Comparison of ENCODE assay signal across 13 mouse cellular contexts in genomic region chr17:70966126-70966525, GRCm38 (mm10).
"Had no signal": no experiment of that assay in that cellular context is flagged by ENCODE, and none has a peak within 500 bp of the region (broad histone marks: within the 10 kb centered on the region; RNA-seq: fewer than 3 reads in every experiment).

No protein-coding gene starts in this region.

- DNase-seq: kidney, adult 2 months; kidney, postnatal 14 days; liver, embryonic 13.5 days; lung, adult 18-20 months; right cerebral cortex, adult 18-20 months; right cerebral cortex, postnatal 25 days had no signal

- H3K4me3 ChIP-seq: kidney, embryonic 15.5 days; left cerebral cortex, adult 2 months; limb, embryonic 15.5 days; liver, embryonic 13.5 days; megakaryocyte, embryonic 14.5 days; midbrain, embryonic 15.5 days; neural tube, embryonic 13.5 days; stomach, embryonic 15.5 days had no signal

- H3K4me1 ChIP-seq: liver, embryonic 13.5 days; midbrain, embryonic 15.5 days; neural tube, embryonic 13.5 days had no signal

- H3K27ac ChIP-seq: kidney, embryonic 15.5 days; left cerebral cortex, adult 2 months; limb, embryonic 15.5 days; liver, embryonic 13.5 days; midbrain, embryonic 15.5 days; neural tube, embryonic 13.5 days; stomach, embryonic 15.5 days had no signal

- H3K27me3 ChIP-seq: kidney, embryonic 15.5 days; limb, embryonic 15.5 days; liver, embryonic 13.5 days; midbrain, embryonic 15.5 days; neural tube, embryonic 13.5 days; stomach, embryonic 15.5 days had no signal

- H3K36me3 ChIP-seq: kidney, embryonic 15.5 days; limb, embryonic 15.5 days; liver, embryonic 13.5 days; midbrain, embryonic 15.5 days; neural tube, embryonic 13.5 days; stomach, embryonic 15.5 days had no signal
